Mouse (Mus musculus) embryonic fibroblast, embryonic 13.5 days (primary cell): ENCODE measurements at regions not wholly inside any gene's neighbourhood (a gene's known extent, or its start where the extent isn't known, plus 50 kb on each side); places are given as distances from the start of the nearest gene placed in this dataset.

Experiments
- H3K27ac ChIP-seq: 2 replicates; pipeline ENCODE4 v1.5.1; 2012; ENCODE audit warnings: low read length, control low read depth, inconsistent platforms; ENCODE audit not compliant: insufficient read depth
- H3K4me1 ChIP-seq: 2 replicates; pipeline ENCODE4 v1.6.1; 2011; ENCODE audit warnings: low read length; ENCODE audit not compliant: control insufficient read depth, insufficient read depth
- H3K4me3 ChIP-seq: 2 replicates; pipeline ENCODE4 v1.5.1; 2011; ENCODE audit warnings: mild to moderate bottlenecking, control low read depth, low read length; ENCODE audit not compliant: insufficient read depth
- CTCF ChIP-seq: IDR thresholded peaks from 2 replicates; pipeline ENCODE4 v1.5.1; 2011; ENCODE audit warnings: mild to moderate bottlenecking, control low read depth, low read length, moderate library complexity, borderline replicate concordance; ENCODE audit not compliant: insufficient read depth
- POLR2A ChIP-seq: IDR thresholded peaks from 2 replicates; pipeline ENCODE4 v1.6.1; 2011; ENCODE audit warnings: low read depth, mild to moderate bottlenecking, control low read depth, low read length, moderate library complexity

DNA sequence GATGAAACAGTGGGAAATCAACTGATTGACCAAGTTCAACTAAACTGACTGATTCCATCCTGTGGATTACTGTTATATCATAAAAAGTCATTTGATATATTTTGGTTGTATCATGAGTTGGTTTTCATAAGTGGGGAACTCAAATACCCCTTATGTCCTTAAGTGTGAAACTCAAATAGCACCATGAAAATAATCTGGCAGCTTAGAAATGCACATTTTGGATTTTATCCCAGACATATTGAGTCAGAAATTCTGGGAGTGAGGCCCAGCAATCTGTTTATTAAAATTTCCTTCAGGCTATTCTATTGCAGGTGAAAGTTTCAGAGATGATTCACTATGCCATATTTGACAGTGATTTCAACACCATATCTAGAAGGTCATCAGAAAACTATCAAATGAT, 1573.7 kb downstream of the Pcdh9 start:
- H3K27ac ChIP-seq: 0 out of 2 replicates have a peak overlapping the region, but pooled peaks have one; percentile 59
- TF ChIP-seq POLR2A (no peak), CTCF (no peak)
- H3K4me3 ChIP-seq: no peak overlapping the region
- H3K4me1 ChIP-seq: no peaks in the 10 kb centered on the region

DNA sequence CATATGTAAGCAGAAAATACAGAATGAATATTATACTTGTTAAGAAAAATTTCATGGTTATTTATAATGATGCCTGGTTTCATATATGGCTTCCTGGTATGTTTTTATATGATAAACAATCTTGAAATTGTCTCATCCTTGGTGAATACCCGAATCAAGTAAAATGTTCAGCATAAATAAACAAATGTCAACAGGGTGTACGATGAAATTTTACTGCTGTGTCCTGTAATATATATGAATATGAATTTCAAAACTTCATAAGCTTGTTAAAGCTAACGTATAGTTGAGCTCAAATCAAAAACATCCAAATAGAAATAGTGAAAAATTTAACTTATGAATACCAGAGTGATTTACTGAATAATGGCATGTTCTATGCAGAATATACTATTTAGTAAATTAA, 1586.5 kb downstream of the Pcdh9 start:
- no peak overlapping the region for H3K27ac ChIP-seq
- TF ChIP-seq CTCF: no peak
- TF ChIP-seq POLR2A: no peak
- no peaks in the 10 kb centered on the region for H3K4me1 ChIP-seq
- no peak overlapping the region for H3K4me3 ChIP-seq

DNA sequence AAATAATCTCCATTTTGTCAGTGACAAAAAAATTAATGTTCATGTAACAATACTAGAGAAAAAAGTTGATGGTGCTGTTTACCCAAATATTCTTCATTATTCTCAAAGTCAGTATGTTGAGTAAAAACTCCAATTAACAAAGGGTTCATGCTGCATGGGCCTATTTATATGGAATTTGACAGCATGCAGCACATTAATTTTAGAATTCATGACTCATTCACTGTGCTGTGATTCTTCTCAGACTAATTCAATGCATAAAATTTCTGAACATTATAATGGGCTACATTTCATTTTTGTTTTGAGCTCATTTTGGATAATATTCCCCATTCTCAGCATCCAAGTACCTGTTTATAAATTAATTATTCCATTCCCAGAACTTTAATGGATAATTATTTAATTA, 1619.3 kb downstream of the Pcdh9 start:
- Histone ChIP-seq H3K4me3 (no peak overlapping the region), H3K27ac (no peak overlapping the region), H3K4me1 (no peaks in the 10 kb centered on the region)
- TF ChIP-seq CTCF (no peak), POLR2A (no peak)

DNA sequence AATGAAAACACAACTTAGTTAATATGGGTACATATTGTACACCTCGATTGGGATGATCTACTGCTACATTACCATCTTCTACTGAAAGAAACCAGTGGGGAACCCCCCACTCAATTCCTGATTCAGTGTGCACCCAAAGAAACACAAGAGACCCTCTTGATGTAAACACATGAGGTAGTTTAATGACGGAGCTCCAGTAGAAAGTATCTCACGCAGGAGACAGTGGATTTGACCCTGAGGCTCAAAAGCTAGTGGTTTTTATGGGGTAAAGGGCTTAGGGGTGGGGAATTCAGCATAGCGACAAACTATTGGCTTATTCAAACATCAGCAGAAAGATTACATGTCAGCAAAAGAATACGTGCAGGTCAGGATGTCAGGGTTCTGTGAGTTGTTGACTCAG, 1667.7 kb downstream of the Pcdh9 start:
- H3K4me3 ChIP-seq: no peak overlapping the region
- no peaks in the 10 kb centered on the region for H3K4me1 ChIP-seq
- H3K27ac ChIP-seq: no peak overlapping the region
- TF ChIP-seq CTCF (no peak), POLR2A (no peak)
